Mouse (Mus musculus) thymus, postnatal 10 days (tissue): ENCODE data around the gene Drg1.
A peak's percentile ranks its signal among the peaks of the same experiment; 100 is the strongest.
"Not testable (repeated sequence)": the region's sequence is repeated elsewhere in the genome, so short reads cannot be mapped to it uniquely, and the experiment has no call there.

Experiments
- DNase-seq, 2 experiments: peaks; one replicate each; pipeline ENCODE4 v3.0.0; 2021; ENCODE audit warnings: low spot score in 2 of 2

Gene Drg1

DNA sequence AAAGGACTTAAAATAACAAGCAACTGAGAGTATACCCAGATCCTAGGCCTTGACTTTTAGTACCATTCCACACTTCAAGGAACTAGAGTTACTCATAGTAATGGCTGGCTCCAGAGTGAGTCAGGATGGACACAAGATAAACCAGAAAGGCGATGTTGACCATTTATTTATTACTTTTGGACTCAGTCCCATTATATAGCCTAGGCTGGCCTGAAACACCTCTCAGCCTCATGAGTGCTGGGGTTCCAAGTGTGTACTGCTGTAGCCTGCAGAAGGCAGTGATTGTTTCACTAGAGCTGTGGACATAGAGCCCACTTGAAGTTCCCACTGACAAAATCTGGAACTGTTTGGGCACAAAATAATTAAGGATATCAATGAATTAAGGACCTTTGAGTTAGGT is 53.7 kb downstream of the Drg1 start:
- no peak for DNase-seq

GRCm38 (mm10) chr11:3206783-3207182 is 59.4 kb downstream of the Drg1 start:
- no peak for DNase-seq

GRCm38 (mm10) chr11:3205207-3205606 is 61.0 kb downstream of the Drg1 start:
- no peak for DNase-seq

DNA sequence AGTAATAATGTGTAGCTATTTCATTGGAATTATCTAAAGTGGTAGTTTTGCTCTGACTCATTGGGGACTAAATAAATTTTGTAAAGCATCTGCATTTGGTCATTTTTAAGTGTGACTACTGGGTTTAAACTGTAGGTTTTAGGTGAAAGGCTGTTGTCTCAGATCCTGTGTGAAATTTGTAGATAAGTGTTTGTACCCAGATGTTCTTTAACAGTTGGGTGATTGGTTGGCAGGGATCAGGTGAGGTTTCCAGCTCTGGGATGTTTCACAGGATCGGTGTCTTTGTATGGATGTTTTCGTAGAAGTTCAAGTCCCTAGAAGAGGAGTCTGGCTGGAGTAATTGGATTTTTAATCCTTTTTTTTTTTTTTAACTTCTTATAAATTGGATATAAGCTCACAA is 62.4 kb downstream of the Drg1 start:
- DNase-seq = no peak

- peak; percentile 52 for DNase-seq
Observed at GRCm38 (mm10) chr11:3202781-3203441, 63.3 kb downstream of the Drg1 start.

GRCm38 (mm10) chr11:3202231-3202701 is 63.9 kb downstream of the Drg1 start, which contains the start of gene Eif4enif1:
TSS of gene Eif4enif1 (plus strand) at chr11:3202392.
- peak; percentile 75 to 79 for DNase-seq

GRCm38 (mm10) chr11:3201326-3202230 is 64.6 kb downstream of the Drg1 start:
- no peak for DNase-seq

DNA sequence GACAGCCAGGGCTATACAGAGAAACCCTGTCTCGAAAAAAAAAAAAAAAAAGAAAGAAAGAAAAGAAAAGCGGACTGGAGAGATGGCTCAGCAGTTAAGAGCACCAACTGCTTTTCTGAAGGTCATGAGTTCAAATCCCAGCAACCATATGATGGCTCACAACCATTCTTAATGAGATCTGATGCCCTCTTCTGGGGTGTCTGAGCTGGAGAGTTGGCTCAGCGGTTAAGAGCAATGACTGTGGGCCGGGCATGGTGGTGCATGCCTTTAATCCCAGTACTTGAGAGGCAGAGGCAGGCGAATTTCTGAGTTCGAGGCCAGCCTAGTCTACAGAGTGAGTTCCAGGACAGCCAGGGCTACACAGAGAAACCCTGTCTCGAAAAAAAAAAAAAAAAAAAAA is 65.6 kb downstream of the Drg1 start:
- DNase-seq = not testable (repeated sequence)

- DNase-seq = no peak
Observed at GRCm38 (mm10) chr11:3193363-3193762, 72.9 kb downstream of the Drg1 start, which contains the start of gene Sfi1. TSS of gene Sfi1 (minus strand) at chr11:3193463.

- peak in 1 of 2 experiments; percentile 44 for DNase-seq
Observed at GRCm38 (mm10) chr11:3182707-3183106, 83.5 kb downstream of the Drg1 start.

DNA sequence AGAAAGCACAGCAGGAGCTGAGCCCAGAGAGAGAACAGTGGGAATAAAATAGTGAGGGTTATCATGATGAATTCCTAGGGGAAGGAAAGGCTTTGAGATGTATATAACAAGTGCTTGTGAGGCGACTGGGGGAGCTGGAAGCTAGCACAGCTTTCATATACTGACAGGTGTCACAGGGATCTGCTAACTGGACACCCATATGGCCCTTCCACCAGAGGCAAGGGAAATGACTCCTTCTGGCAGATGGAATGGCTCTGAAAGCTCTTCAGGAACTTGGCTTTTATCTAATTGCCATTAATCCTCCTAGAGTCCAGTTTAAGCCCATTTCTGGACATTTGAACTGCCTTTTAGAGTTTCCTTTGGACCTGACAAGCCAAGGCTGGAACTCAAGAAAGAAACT is 84.2 kb downstream of the Drg1 start:
- not testable (repeated sequence) for DNase-seq

GRCm38 (mm10) chr11:3181250-3181649 is 85.0 kb downstream of the Drg1 start:
- DNase-seq = peak; percentile 76 to 83

DNA sequence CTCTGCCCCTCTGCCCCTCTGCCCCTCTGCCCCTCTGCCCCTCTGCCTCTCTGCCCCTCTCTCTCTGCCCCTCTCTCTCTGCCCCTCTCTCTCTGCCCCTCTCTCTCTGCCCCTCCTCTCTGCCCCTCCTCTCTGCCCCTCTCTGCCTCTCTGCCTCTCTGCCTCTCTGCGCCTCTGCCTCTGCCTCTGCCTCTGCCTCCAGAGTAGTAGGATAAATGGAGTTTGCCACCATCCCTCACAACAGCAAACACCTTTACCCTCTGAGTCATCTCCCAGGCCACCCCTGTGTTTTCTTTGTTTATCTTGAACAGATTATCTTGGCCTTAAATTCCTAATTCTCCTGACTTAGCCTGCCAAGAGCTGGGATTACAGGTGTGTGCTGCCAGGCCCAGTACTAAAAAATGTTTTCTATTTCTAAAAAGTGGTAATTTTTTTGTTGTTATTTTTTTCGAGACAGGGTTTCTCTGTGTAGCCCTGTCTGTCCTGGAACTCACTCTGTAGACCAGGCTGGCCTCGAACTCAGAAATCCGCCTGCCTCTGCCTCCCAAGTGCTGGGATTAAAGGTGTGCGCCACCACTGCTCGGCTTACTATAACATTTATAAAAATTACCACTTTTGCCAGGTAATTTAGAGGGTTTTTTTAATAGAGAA is 85.6 kb downstream of the Drg1 start:
- not testable (repeated sequence) for DNase-seq

- peak in 1 of 2 experiments; percentile 47 for DNase-seq
Observed at GRCm38 (mm10) chr11:3179726-3180092, 86.5 kb downstream of the Drg1 start.

- peak; percentile 58 to 72 for DNase-seq
Observed at GRCm38 (mm10) chr11:3178968-3179725, 87.1 kb downstream of the Drg1 start.

GRCm38 (mm10) chr11:3173425-3174318 is 92.5 kb downstream of the Drg1 start:
- peak; percentile 75 to 77 for DNase-seq

DNA sequence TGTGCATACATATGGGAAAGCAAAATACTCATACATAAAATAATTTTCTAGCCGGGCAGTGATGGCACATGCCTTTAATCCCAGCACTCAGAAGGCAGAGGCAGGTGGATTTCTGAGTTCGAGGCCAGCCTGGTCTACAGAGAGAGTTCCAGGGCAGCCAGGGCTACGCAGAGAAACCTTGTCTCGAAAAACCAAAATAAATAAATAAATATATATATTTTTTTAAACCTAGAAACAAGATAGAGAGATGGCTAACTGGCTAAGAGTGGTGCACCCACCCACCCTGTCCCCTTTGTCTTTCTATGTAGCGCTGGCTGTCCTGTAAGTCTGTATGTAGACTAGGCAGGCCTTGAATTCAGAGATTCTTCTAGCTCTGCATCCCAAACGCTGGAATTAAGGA is 93.7 kb downstream of the Drg1 start:
- DNase-seq = not testable (repeated sequence)

GRCm38 (mm10) chr11:3171931-3172330 is 94.3 kb downstream of the Drg1 start:
- DNase-seq = peak; percentile 49 to 62

DNA sequence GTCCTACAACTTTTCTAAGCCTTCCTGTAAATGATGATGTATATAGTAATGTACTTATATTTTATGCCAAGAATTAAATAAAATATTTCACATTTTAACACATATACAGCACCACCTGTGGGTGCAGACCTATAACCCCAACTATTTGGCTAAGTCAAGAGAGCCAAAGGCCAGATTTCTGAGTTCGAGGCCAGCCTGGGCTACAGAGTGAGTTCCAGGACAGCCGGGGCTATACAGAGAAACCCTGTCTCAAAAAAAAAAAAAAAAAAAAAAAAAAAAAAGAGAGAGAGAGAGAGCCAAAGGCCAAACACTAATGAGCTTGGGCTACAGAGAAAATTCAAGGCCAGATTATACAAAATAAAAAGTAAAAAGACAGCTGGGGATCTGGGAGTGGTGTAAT is 97.2 kb downstream of the Drg1 start:
- peak; percentile 32 to 72 for DNase-seq

- DNase-seq = peak; percentile 54 to 64
Observed at GRCm38 (mm10) chr11:3167571-3168001, 98.6 kb downstream of the Drg1 start.
